Mouse (Mus musculus) C2C12 (cell line): Measurements from ENCODE around the gene Dscam.

Source experiments
- CEBPB ChIP-seq: IDR thresholded peaks from one replicate; pipeline ENCODE4 v1.6.1; 2011; ENCODE audit warnings: low read depth, mild to moderate bottlenecking, control low read depth, moderate library complexity
- MAX ChIP-seq: IDR thresholded peaks from one replicate; pipeline ENCODE4 v1.6.1; 2011; ENCODE audit warnings: mild to moderate bottlenecking, control low read depth
- MYOG ChIP-seq: IDR thresholded peaks from one replicate; pipeline ENCODE4 v1.6.1; 2011; ENCODE audit not compliant: control insufficient read depth, insufficient read length; ENCODE audit errors: extremely low read depth

DNA sequence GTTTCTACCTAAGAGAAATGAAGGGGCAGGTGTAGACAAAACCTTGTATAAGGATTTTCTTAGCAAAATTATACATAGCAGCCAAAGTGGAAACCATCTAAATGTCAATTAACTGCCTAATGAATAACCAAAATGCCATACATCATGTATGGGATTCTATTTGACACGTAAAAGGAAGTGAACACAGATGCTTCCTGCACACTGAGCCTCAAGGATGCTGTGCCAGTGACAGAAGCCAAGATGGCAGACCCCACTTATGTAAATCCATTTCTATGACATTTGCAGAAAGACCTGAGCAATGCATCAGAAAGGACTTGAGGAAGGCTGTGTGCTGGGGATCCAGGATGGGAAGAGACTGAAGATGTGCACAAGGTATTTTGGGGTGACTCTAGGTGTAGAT lies 28.6 kb downstream of the Dscam start:
- TF ChIP-seq MYOG (no peak), CEBPB (no peak), MAX (no peak)
